Mouse (Mus musculus): Measurements from ENCODE around the gene Rrn3. TPM values are rescaled to one million over a fixed set of nuclear protein-coding genes. Genes with fewer than 3 reads are reported as not detected.
A peak's percentile ranks its signal among the peaks of the same experiment; 100 is the strongest.
"Not testable (repeated sequence)": the region's sequence is repeated elsewhere in the genome, so short reads cannot be mapped to it uniquely, and the experiment has no call there.

Rrn3 gene
- polyA plus RNA-seq, 1 experiment from 2014 or later = 93.1 TPM

GRCm38 (mm10) chr16:13749306-13749705, 31.2 kb upstream of the Rrn3 start:
- Histone ChIP-seq H3K4me3 (replicated peaks; ENCODE audit: low read length) (no peak overlapping the region), H3K9ac (no peak overlapping the region), H3K36me3 (replicated peaks; ENCODE audit: control insufficient read depth, insufficient read depth) (no peaks in the 10 kb centered on the region), H3K27ac (no peak overlapping the region), H3K9me3 (ENCODE audit: control insufficient read depth, low read length) (no peaks in the 10 kb centered on the region), H3K27me3 (ENCODE audit: control insufficient read depth, insufficient read depth, low read length) (no peaks in the 10 kb centered on the region), H3K4me2 (replicated peaks) (no peak overlapping the region), H3K4me1 (replicated peaks; ENCODE audit: control insufficient read depth, insufficient read depth, low read length) (no peaks in the 10 kb centered on the region)
- DNase-seq (ENCODE audit: low spot score) (no peak), ATAC-seq (ENCODE audit: low FRiP score) (no peak)
- 43% methylated on average over 5 of the region's 5 CpGs for WGBS

- 55% methylated on average over 3 of the region's 3 CpGs for WGBS
- no peaks in the 10 kb centered on the region for H3K4me1 ChIP-seq (replicated peaks; ENCODE audit: control insufficient read depth, insufficient read depth, low read length)
- no peak overlapping the region for H3K27ac ChIP-seq
- no peaks in the 10 kb centered on the region for H3K27me3 ChIP-seq (ENCODE audit: control insufficient read depth, insufficient read depth, low read length)
- no peak overlapping the region for H3K4me3 ChIP-seq (replicated peaks; ENCODE audit: low read length)
- H3K9me3 ChIP-seq (ENCODE audit: control insufficient read depth, low read length) = no peaks in the 10 kb centered on the region
- ATAC-seq (ENCODE audit: low FRiP score) = no peak
- no peak overlapping the region for H3K4me2 ChIP-seq (replicated peaks)
- DNase-seq (ENCODE audit: low spot score) = no peak
- no peaks in the 10 kb centered on the region for H3K36me3 ChIP-seq (replicated peaks; ENCODE audit: control insufficient read depth, insufficient read depth)
- H3K9ac ChIP-seq = no peak overlapping the region
Observed at GRCm38 (mm10) chr16:13749981-13750380, 30.5 kb upstream of the Rrn3 start.

GRCm38 (mm10) chr16:13750626-13751025, 29.9 kb upstream of the Rrn3 start:
- WGBS = 96% methylated on average over 13 of the region's 13 CpGs
- no peak for ATAC-seq (ENCODE audit: low FRiP score)
- no peaks in the 10 kb centered on the region for H3K36me3 ChIP-seq (replicated peaks; ENCODE audit: control insufficient read depth, insufficient read depth)

GRCm38 (mm10) chr16:13753986-13754385, 26.5 kb upstream of the Rrn3 start:
- DNase-seq (ENCODE audit: low spot score) (no peak), ATAC-seq (ENCODE audit: low FRiP score) (peak; percentile 34; the same call in 1 of the 2 replicates)
- WGBS = 59% methylated on average over 6 of the region's 8 CpGs
- H3K4me3 ChIP-seq (replicated peaks; ENCODE audit: low read length) = peak overlapping the region; percentile 49
- no peaks in the 10 kb centered on the region; the same call in 1 of the 2 replicates for H3K4me1 ChIP-seq (replicated peaks; ENCODE audit: control insufficient read depth, insufficient read depth, low read length)
- no peak overlapping the region for H3K9ac ChIP-seq
- H3K36me3 ChIP-seq (replicated peaks; ENCODE audit: control insufficient read depth, insufficient read depth) = no peaks in the 10 kb centered on the region
- H3K27me3 ChIP-seq (ENCODE audit: control insufficient read depth, insufficient read depth, low read length) = no peaks in the 10 kb centered on the region
- H3K4me2 ChIP-seq (replicated peaks) = peak overlapping the region; percentile 85
- H3K27ac ChIP-seq = no peak overlapping the region
- H3K9me3 ChIP-seq (ENCODE audit: control insufficient read depth, low read length) = no peaks in the 10 kb centered on the region

More at GRCm38 (mm10) chr16:13750626-13751025, 29.9 kb upstream of the Rrn3 start:
- H3K4me2 ChIP-seq (replicated peaks) = no peak overlapping the region
- no peak for DNase-seq (ENCODE audit: low spot score)
- no peaks in the 10 kb centered on the region for H3K4me1 ChIP-seq (replicated peaks; ENCODE audit: control insufficient read depth, insufficient read depth, low read length)
- no peaks in the 10 kb centered on the region for H3K9me3 ChIP-seq (ENCODE audit: control insufficient read depth, low read length)
- no peak overlapping the region for H3K27ac ChIP-seq
- no peak overlapping the region for H3K9ac ChIP-seq
- H3K4me3 ChIP-seq (replicated peaks; ENCODE audit: low read length) = no peak overlapping the region
- H3K27me3 ChIP-seq (ENCODE audit: control insufficient read depth, insufficient read depth, low read length) = no peaks in the 10 kb centered on the region

GRCm38 (mm10) chr16:13754400-13755190, 25.9 kb upstream of the Rrn3 start:
- peak; percentile 96 for DNase-seq (ENCODE audit: low spot score)
- Histone ChIP-seq H3K27me3 (ENCODE audit: control insufficient read depth, insufficient read depth, low read length) (no peaks in the 10 kb centered on the region), H3K9ac (peak overlapping the region; percentile 65), H3K4me3 (replicated peaks; ENCODE audit: low read length) (peak overlapping the region; percentile 49), H3K36me3 (replicated peaks; ENCODE audit: control insufficient read depth, insufficient read depth) (no peaks in the 10 kb centered on the region), H3K9me3 (ENCODE audit: control insufficient read depth, low read length) (no peaks in the 10 kb centered on the region), H3K4me1 (replicated peaks; ENCODE audit: control insufficient read depth, insufficient read depth, low read length) (no peaks in the 10 kb centered on the region; the same call in 1 of the 2 replicates), H3K4me2 (replicated peaks) (peak overlapping the region; percentile 85), H3K27ac (peak overlapping the region; percentile 6; the same call in 1 of the 2 replicates)
- WGBS = under 1% methylated on average over 63 of the region's 65 CpGs
- ATAC-seq (ENCODE audit: low FRiP score) = peak; percentile 97

- Histone ChIP-seq H3K27ac (no peak overlapping the region), H3K36me3 (replicated peaks; ENCODE audit: control insufficient read depth, insufficient read depth) (no peaks in the 10 kb centered on the region), H3K9me3 (ENCODE audit: control insufficient read depth, low read length) (no peaks in the 10 kb centered on the region), H3K4me3 (replicated peaks; ENCODE audit: low read length) (no peak overlapping the region), H3K4me2 (replicated peaks) (no peak overlapping the region), H3K27me3 (ENCODE audit: control insufficient read depth, insufficient read depth, low read length) (no peaks in the 10 kb centered on the region), H3K4me1 (replicated peaks; ENCODE audit: control insufficient read depth, insufficient read depth, low read length) (no peaks in the 10 kb centered on the region; the same call in 1 of the 2 replicates), H3K9ac (no peak overlapping the region)
- DNase-seq (ENCODE audit: low spot score) (no peak), ATAC-seq (ENCODE audit: low FRiP score) (no peak)
- 98% methylated on average over 2 of the region's 2 CpGs for WGBS
Observed at GRCm38 (mm10) chr16:13757823-13758222, 22.7 kb upstream of the Rrn3 start.

- DNase-seq (ENCODE audit: low spot score); H3K4me1 ChIP-seq (replicated peaks; ENCODE audit: control insufficient read depth, insufficient read depth, low read length): not testable (repeated sequence)
Observed at GRCm38 (mm10) chr16:13762807-13763206, 17.7 kb upstream of the Rrn3 start.

GRCm38 (mm10) chr16:13764519-13764918, 16.0 kb upstream of the Rrn3 start:
- ATAC-seq (ENCODE audit: low FRiP score) = no peak
- no peak for DNase-seq (ENCODE audit: low spot score)
- H3K9me3 ChIP-seq (ENCODE audit: control insufficient read depth, low read length) = no peaks in the 10 kb centered on the region
- no peaks in the 10 kb centered on the region for H3K36me3 ChIP-seq (replicated peaks; ENCODE audit: control insufficient read depth, insufficient read depth)
- no peak overlapping the region for H3K4me2 ChIP-seq (replicated peaks)
- H3K4me3 ChIP-seq (replicated peaks; ENCODE audit: low read length) = no peak overlapping the region
- no peak overlapping the region for H3K9ac ChIP-seq
- no peaks in the 10 kb centered on the region for H3K4me1 ChIP-seq (replicated peaks; ENCODE audit: control insufficient read depth, insufficient read depth, low read length)
- 76% methylated on average over 3 of the region's 3 CpGs for WGBS
- no peak overlapping the region for H3K27ac ChIP-seq
- H3K27me3 ChIP-seq (ENCODE audit: control insufficient read depth, insufficient read depth, low read length) = no peaks in the 10 kb centered on the region

More at GRCm38 (mm10) chr16:13762807-13763206, 17.7 kb upstream of the Rrn3 start:
- H3K27me3 ChIP-seq (ENCODE audit: control insufficient read depth, insufficient read depth, low read length); H3K4me3 ChIP-seq (replicated peaks; ENCODE audit: low read length); H3K36me3 ChIP-seq (replicated peaks; ENCODE audit: control insufficient read depth, insufficient read depth); H3K4me2 ChIP-seq (replicated peaks); H3K27ac ChIP-seq; H3K9ac ChIP-seq; H3K9me3 ChIP-seq (ENCODE audit: control insufficient read depth, low read length); ATAC-seq (ENCODE audit: low FRiP score): not testable (repeated sequence)
- WGBS = 100% methylated on average over 1 of the region's 1 CpGs

- H3K4me2 ChIP-seq (replicated peaks) = no peak overlapping the region
- no peak for DNase-seq (ENCODE audit: low spot score)
- no peaks in the 10 kb centered on the region for H3K27me3 ChIP-seq (ENCODE audit: control insufficient read depth, insufficient read depth, low read length)
- H3K36me3 ChIP-seq (replicated peaks; ENCODE audit: control insufficient read depth, insufficient read depth) = no peaks in the 10 kb centered on the region
- H3K4me1 ChIP-seq (replicated peaks; ENCODE audit: control insufficient read depth, insufficient read depth, low read length) = no peaks in the 10 kb centered on the region
- no peak overlapping the region for H3K27ac ChIP-seq
- H3K9me3 ChIP-seq (ENCODE audit: control insufficient read depth, low read length) = no peaks in the 10 kb centered on the region
- no peak overlapping the region for H3K4me3 ChIP-seq (replicated peaks; ENCODE audit: low read length)
- H3K9ac ChIP-seq = no peak overlapping the region
- no peak for ATAC-seq (ENCODE audit: low FRiP score)
Observed at GRCm38 (mm10) chr16:13766367-13766766, 14.1 kb upstream of the Rrn3 start.

Measured in hindbrain, embryonic 14.5 days (tissue).